Mouse (Mus musculus) bone marrow macrophage, adult 2 months (primary cell): Measurements from ENCODE around the gene Cd9. TPM values are rescaled to one million over a fixed set of nuclear protein-coding genes. Genes with fewer than 3 reads are reported as not detected.

Experiments
- H3K27ac ChIP-seq: 2 replicates; pipeline ENCODE4 v1.5.1; 2012; ENCODE audit warnings: low read depth, low read length; ENCODE audit not compliant: insufficient read depth
- H3K4me1 ChIP-seq: 2 replicates; pipeline ENCODE4 v1.6.1; 2012; ENCODE audit warnings: low read length; ENCODE audit not compliant: control insufficient read depth, insufficient read depth
- H3K4me3 ChIP-seq: 2 replicates; pipeline ENCODE4 v1.5.1; 2012; ENCODE audit warnings: mild to moderate bottlenecking, low read length, moderate library complexity; ENCODE audit not compliant: insufficient read depth
- CTCF ChIP-seq: IDR thresholded peaks from 2 replicates; pipeline ENCODE4 v1.5.1; 2012; ENCODE audit warnings: low read depth, mild to moderate bottlenecking, low read length, moderate library complexity
- POLR2A ChIP-seq: IDR thresholded peaks from 2 replicates; pipeline ENCODE4 v1.6.1; 2012; ENCODE audit warnings: mild to moderate bottlenecking, low read depth, low read length, borderline replicate concordance
- polyA plus RNA-seq: library from polyadenylated mRNA; stranded (reverse); fragments of >200 nt; gene quantifications from 2 replicates; pipeline ENCODE4 v1.2.4, GENCODE M21; 2012; ENCODE audit not compliant: missing spikeins, insufficient read depth, insufficient read length

Cd9 gene
- polyA plus RNA-seq, 1 experiment = 343 TPM

- Histone ChIP-seq H3K4me3 (no peak overlapping the region), H3K4me1 (peaks cover 24% of the 10 kb centered on the region), H3K27ac (no peak overlapping the region)
- TF ChIP-seq CTCF = no peak
- TF ChIP-seq POLR2A = no peak
These were observed 74.0 kb downstream of the Cd9 start for GRCm38 (mm10) chr6:125420458-125421063.

- peak; percentile 91 for TF ChIP-seq CTCF
- TF ChIP-seq POLR2A = no peak
- peaks cover 14% of the 10 kb centered on the region for H3K4me1 ChIP-seq
- no peak overlapping the region for H3K27ac ChIP-seq
- H3K4me3 ChIP-seq = no peak overlapping the region
These were observed 75.8 kb downstream of the Cd9 start for GRCm38 (mm10) chr6:125418744-125419143.

DNA sequence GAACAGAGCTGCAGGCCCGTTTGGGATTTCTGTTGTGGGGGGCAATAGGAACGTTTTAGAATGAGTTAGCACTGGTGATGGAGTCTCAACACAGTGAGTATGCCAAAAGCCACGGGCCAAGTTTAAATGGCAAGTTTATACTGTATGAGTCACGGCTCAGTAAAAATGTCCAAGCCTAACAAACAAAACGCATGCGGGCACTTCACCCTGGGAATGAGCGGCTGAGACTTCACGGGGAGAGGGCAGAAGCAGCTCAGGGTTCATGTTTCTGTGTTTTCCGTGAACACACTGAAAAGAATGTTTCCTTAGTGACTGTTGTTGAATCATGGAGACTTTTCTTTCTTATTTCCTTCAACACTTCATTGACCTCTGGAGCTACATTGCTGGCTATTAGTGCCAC is 81.3 kb downstream of the Cd9 start:
- TF ChIP-seq POLR2A = no peak
- Histone ChIP-seq H3K27ac (no peak overlapping the region), H3K4me1 (peaks cover 13% of the 10 kb centered on the region), H3K4me3 (no peak overlapping the region)

DNA sequence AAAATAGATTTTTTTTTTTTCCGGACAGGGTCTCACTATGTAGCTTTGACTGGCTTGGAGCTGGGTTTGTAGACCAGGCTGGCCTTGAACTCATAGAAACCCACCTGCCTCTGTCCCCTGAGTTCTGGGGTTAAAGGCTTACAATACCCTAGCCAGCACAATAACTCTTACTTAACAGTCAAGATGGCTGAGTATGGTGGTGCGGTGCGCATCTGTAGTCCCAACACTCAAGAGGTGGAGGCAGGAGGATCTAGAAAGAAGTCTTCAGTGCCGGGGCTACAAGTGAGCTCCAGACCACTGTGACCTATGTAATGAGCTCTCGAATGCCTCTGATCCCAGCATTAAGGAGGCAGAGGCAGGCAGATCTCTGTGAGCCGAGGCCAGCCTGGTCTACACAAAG is 82.9 kb downstream of the Cd9 start:
- no peak overlapping the region for H3K4me3 ChIP-seq
- H3K4me1 ChIP-seq = peaks cover 13% of the 10 kb centered on the region
- no peak for TF ChIP-seq POLR2A
- no peak for TF ChIP-seq CTCF
- no peak overlapping the region for H3K27ac ChIP-seq

- Histone ChIP-seq H3K4me1 (peaks cover 13% of the 10 kb centered on the region), H3K27ac (no peak overlapping the region), H3K4me3 (no peak overlapping the region)
- TF ChIP-seq POLR2A (no peak), CTCF (no peak)
These were observed 83.5 kb downstream of the Cd9 start for GRCm38 (mm10) chr6:125410995-125411547.

DNA sequence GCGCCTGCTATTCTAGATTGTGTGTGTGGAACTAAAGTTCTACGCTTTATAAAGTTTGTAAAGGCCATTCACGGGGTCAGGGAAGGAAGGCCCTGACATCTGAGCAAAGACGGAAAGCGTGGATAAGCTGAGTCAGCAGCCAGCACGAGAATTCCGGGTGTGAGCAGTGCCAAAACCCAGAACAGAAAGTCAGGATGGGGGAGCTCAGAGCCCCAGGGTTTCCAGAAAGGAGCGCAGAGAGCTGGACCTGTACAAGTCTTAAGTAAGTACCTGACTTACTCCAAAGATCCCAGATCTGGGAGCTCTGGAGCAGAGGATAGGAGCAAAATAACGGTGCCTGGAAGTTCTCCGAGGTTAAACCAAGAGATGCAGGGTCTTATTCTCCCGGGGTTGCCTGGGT is 84.0 kb downstream of the Cd9 start:
- Histone ChIP-seq H3K27ac (no peak overlapping the region), H3K4me3 (no peak overlapping the region), H3K4me1 (peaks cover 13% of the 10 kb centered on the region)
- no peak for TF ChIP-seq POLR2A
- no peak for TF ChIP-seq CTCF

Other genes starting within 250 kb of the Cd9 start
- not detected in 2 replicates for gene Tuba3a, start 208.7 kb downstream of the Cd9 start, polyA plus RNA-seq
- 55.6 and 60.0 TPM in 2 replicates for gene Ltbr, start 180.9 kb downstream of the Cd9 start, polyA plus RNA-seq
- 0.88 and 1.1 TPM in 2 replicates for gene Scnn1a, start 174.1 kb downstream of the Cd9 start, polyA plus RNA-seq
- 145 and 152 TPM in 2 replicates for gene Tnfrsf1a, start 145.4 kb downstream of the Cd9 start, polyA plus RNA-seq
- gene Plekhg6, start 114.0 kb downstream of the Cd9 start, polyA plus RNA-seq = not detected in 2 replicates
- gene Vwf, start 52.0 kb upstream of the Cd9 start, polyA plus RNA-seq = 9.0 and 11.0 TPM in 2 replicates
- gene Ano2, start 195.6 kb upstream of the Cd9 start, polyA plus RNA-seq = not detected in 2 replicates